Mouse (Mus musculus): ENCODE measurements at regions not wholly inside any gene's neighbourhood (a gene's known extent, or its start where the extent isn't known, plus 50 kb on each side); places are given as distances from the start of the nearest gene placed in this dataset.
A peak's percentile ranks its signal among the peaks of the same experiment; 100 is the strongest.

GRCm38 (mm10) chr17:4113021-4113420, 417.0 kb upstream of the Nox3 start:
- no peak overlapping the region for H3K4me3 ChIP-seq (replicated peaks; ENCODE audit: low read length)
- H3K27me3 ChIP-seq (ENCODE audit: control insufficient read depth, insufficient read depth, low read length), result no peaks in the 10 kb centered on the region
- no peak overlapping the region for H3K9ac ChIP-seq (ENCODE audit: low read length)
- 75% methylated on average over 4 of the region's 4 CpGs for WGBS
- no peaks in the 10 kb centered on the region for H3K9me3 ChIP-seq (replicated peaks; ENCODE audit: control insufficient read depth, low read length)
- no peaks in the 10 kb centered on the region for H3K36me3 ChIP-seq (ENCODE audit: control insufficient read depth, insufficient read depth, low read length)
- H3K4me1 ChIP-seq (ENCODE audit: control insufficient read depth, insufficient read depth, low read length), result no peaks in the 10 kb centered on the region
- no peak overlapping the region for H3K4me2 ChIP-seq (ENCODE audit: low read depth, low read length)
- ATAC-seq (ENCODE audit: insufficient read depth, low FRiP score), result no peak
- H3K27ac ChIP-seq (ENCODE audit: low read length), result no peak overlapping the region

GRCm38 (mm10) chr17:4116476-4116875, 420.4 kb upstream of the Nox3 start:
- ATAC-seq (ENCODE audit: insufficient read depth, low FRiP score), result no peak
- H3K4me1 ChIP-seq (ENCODE audit: control insufficient read depth, insufficient read depth, low read length), result no peaks in the 10 kb centered on the region
- no peak overlapping the region for H3K27ac ChIP-seq (ENCODE audit: low read length)
- H3K9ac ChIP-seq (ENCODE audit: low read length), result no peak overlapping the region
- WGBS, result 82% methylated on average over 3 of the region's 3 CpGs
- no peaks in the 10 kb centered on the region for H3K36me3 ChIP-seq (ENCODE audit: control insufficient read depth, insufficient read depth, low read length)
- H3K27me3 ChIP-seq (ENCODE audit: control insufficient read depth, insufficient read depth, low read length), result no peaks in the 10 kb centered on the region
- no peak overlapping the region for H3K4me2 ChIP-seq (ENCODE audit: low read depth, low read length)
- H3K4me3 ChIP-seq (replicated peaks; ENCODE audit: low read length), result no peak overlapping the region
- H3K9me3 ChIP-seq (replicated peaks; ENCODE audit: control insufficient read depth, low read length), result no peaks in the 10 kb centered on the region

GRCm38 (mm10) chr17:4133678-4134077, 437.6 kb upstream of the Nox3 start:
- 71% methylated on average over 3 of the region's 3 CpGs for WGBS
- no peak overlapping the region for H3K4me3 ChIP-seq (replicated peaks; ENCODE audit: low read length)

GRCm38 (mm10) chr17:4163502-4163901, 467.4 kb upstream of the Nox3 start:
- Histone ChIP-seq H3K36me3 (ENCODE audit: control insufficient read depth, insufficient read depth, low read length) (no peaks in the 10 kb centered on the region), H3K4me1 (ENCODE audit: control insufficient read depth, insufficient read depth, low read length) (no peaks in the 10 kb centered on the region), H3K4me2 (ENCODE audit: low read depth, low read length) (no peak overlapping the region), H3K27me3 (ENCODE audit: control insufficient read depth, insufficient read depth, low read length) (no peaks in the 10 kb centered on the region), H3K9me3 (replicated peaks; ENCODE audit: control insufficient read depth, low read length) (no peaks in the 10 kb centered on the region), H3K27ac (ENCODE audit: low read length) (no peak overlapping the region), H3K9ac (ENCODE audit: low read length) (no peak overlapping the region), H3K4me3 (replicated peaks; ENCODE audit: low read length) (no peak overlapping the region)
- 89% methylated on average over 2 of the region's 2 CpGs for WGBS
- no peak for ATAC-seq (ENCODE audit: insufficient read depth, low FRiP score)

More at GRCm38 (mm10) chr17:4133678-4134077, 437.6 kb upstream of the Nox3 start:
- Histone ChIP-seq H3K27me3 (ENCODE audit: control insufficient read depth, insufficient read depth, low read length) (no peaks in the 10 kb centered on the region), H3K4me2 (ENCODE audit: low read depth, low read length) (no peak overlapping the region), H3K27ac (ENCODE audit: low read length) (no peak overlapping the region), H3K9me3 (replicated peaks; ENCODE audit: control insufficient read depth, low read length) (no peaks in the 10 kb centered on the region), H3K9ac (ENCODE audit: low read length) (no peak overlapping the region), H3K36me3 (ENCODE audit: control insufficient read depth, insufficient read depth, low read length) (no peaks in the 10 kb centered on the region), H3K4me1 (ENCODE audit: control insufficient read depth, insufficient read depth, low read length) (no peaks in the 10 kb centered on the region)
- ATAC-seq (ENCODE audit: insufficient read depth, low FRiP score), result no peak

- Histone ChIP-seq H3K9me3 (replicated peaks; ENCODE audit: control insufficient read depth, low read length) (no peaks in the 10 kb centered on the region), H3K27ac (ENCODE audit: low read length) (0 out of 2 replicates have a peak overlapping the region, but pooled peaks have one; percentile 46), H3K36me3 (ENCODE audit: control insufficient read depth, insufficient read depth, low read length) (no peaks in the 10 kb centered on the region), H3K4me1 (ENCODE audit: control insufficient read depth, insufficient read depth, low read length) (0 out of 2 replicates have a peak, but pooled peaks cover 7% of the 10 kb centered on the region), H3K4me3 (replicated peaks; ENCODE audit: low read length) (no peak overlapping the region), H3K27me3 (ENCODE audit: control insufficient read depth, insufficient read depth, low read length) (no peaks in the 10 kb centered on the region), H3K9ac (ENCODE audit: low read length) (no peak overlapping the region), H3K4me2 (ENCODE audit: low read depth, low read length) (no peak overlapping the region)
- 33% methylated on average over 4 of the region's 4 CpGs for WGBS
- ATAC-seq (ENCODE audit: insufficient read depth, low FRiP score), result peak; percentile 90
These were observed 477.9 kb upstream of the Nox3 start for GRCm38 (mm10) chr17:4173951-4174361.

- no peaks in the 10 kb centered on the region for H3K9me3 ChIP-seq (replicated peaks; ENCODE audit: control insufficient read depth, low read length)
- no peak overlapping the region for H3K4me3 ChIP-seq (replicated peaks; ENCODE audit: low read length)
- H3K27me3 ChIP-seq (ENCODE audit: control insufficient read depth, insufficient read depth, low read length), result no peaks in the 10 kb centered on the region
- no peaks in the 10 kb centered on the region for H3K36me3 ChIP-seq (ENCODE audit: control insufficient read depth, insufficient read depth, low read length)
- no peak overlapping the region for H3K27ac ChIP-seq (ENCODE audit: low read length)
- WGBS, result 77% methylated on average over 9 of the region's 9 CpGs
- H3K9ac ChIP-seq (ENCODE audit: low read length), result no peak overlapping the region
- no peak overlapping the region for H3K4me2 ChIP-seq (ENCODE audit: low read depth, low read length)
- H3K4me1 ChIP-seq (ENCODE audit: control insufficient read depth, insufficient read depth, low read length), result 0 out of 2 replicates have a peak, but pooled peaks cover 7% of the 10 kb centered on the region
- ATAC-seq (ENCODE audit: insufficient read depth, low FRiP score), result no peak
These were observed 478.9 kb upstream of the Nox3 start for GRCm38 (mm10) chr17:4175006-4175405.

GRCm38 (mm10) chr17:4176524-4176923, 480.5 kb upstream of the Nox3 start:
- Histone ChIP-seq H3K36me3 (ENCODE audit: control insufficient read depth, insufficient read depth, low read length) (no peaks in the 10 kb centered on the region), H3K4me3 (replicated peaks; ENCODE audit: low read length) (no peak overlapping the region), H3K27me3 (ENCODE audit: control insufficient read depth, insufficient read depth, low read length) (no peaks in the 10 kb centered on the region), H3K4me2 (ENCODE audit: low read depth, low read length) (no peak overlapping the region), H3K4me1 (ENCODE audit: control insufficient read depth, insufficient read depth, low read length) (0 out of 2 replicates have a peak, but pooled peaks cover 7% of the 10 kb centered on the region), H3K9ac (ENCODE audit: low read length) (no peak overlapping the region), H3K27ac (ENCODE audit: low read length) (no peak overlapping the region), H3K9me3 (replicated peaks; ENCODE audit: control insufficient read depth, low read length) (no peaks in the 10 kb centered on the region)
- WGBS, result 79% methylated on average over 3 of the region's 3 CpGs
- ATAC-seq (ENCODE audit: insufficient read depth, low FRiP score), result no peak

- ATAC-seq (ENCODE audit: insufficient read depth, low FRiP score), result 0 out of 2 replicates have a peak, but pooled peaks have one; percentile 36
- 40% methylated on average over 9 of the region's 9 CpGs for WGBS
- H3K27me3 ChIP-seq (ENCODE audit: control insufficient read depth, insufficient read depth, low read length), result no peaks in the 10 kb centered on the region
- no peaks in the 10 kb centered on the region for H3K36me3 ChIP-seq (ENCODE audit: control insufficient read depth, insufficient read depth, low read length)
- 0 out of 2 replicates have a peak, but pooled peaks cover 7% of the 10 kb centered on the region for H3K4me1 ChIP-seq (ENCODE audit: control insufficient read depth, insufficient read depth, low read length)
- H3K9ac ChIP-seq (ENCODE audit: low read length), result no peak overlapping the region
- no peak overlapping the region for H3K27ac ChIP-seq (ENCODE audit: low read length)
- H3K4me3 ChIP-seq (replicated peaks; ENCODE audit: low read length), result no peak overlapping the region
- H3K9me3 ChIP-seq (replicated peaks; ENCODE audit: control insufficient read depth, low read length), result no peaks in the 10 kb centered on the region
- H3K4me2 ChIP-seq (ENCODE audit: low read depth, low read length), result no peak overlapping the region
These were observed 481.6 kb upstream of the Nox3 start for GRCm38 (mm10) chr17:4177485-4178150.

- Histone ChIP-seq H3K27ac (ENCODE audit: low read length) (no peak overlapping the region), H3K4me3 (replicated peaks; ENCODE audit: low read length) (no peak overlapping the region), H3K9me3 (replicated peaks; ENCODE audit: control insufficient read depth, low read length) (no peaks in the 10 kb centered on the region), H3K9ac (ENCODE audit: low read length) (no peak overlapping the region), H3K4me1 (ENCODE audit: control insufficient read depth, insufficient read depth, low read length) (0 out of 2 replicates have a peak, but pooled peaks cover 3% of the 10 kb centered on the region), H3K27me3 (ENCODE audit: control insufficient read depth, insufficient read depth, low read length) (no peaks in the 10 kb centered on the region), H3K4me2 (ENCODE audit: low read depth, low read length) (no peak overlapping the region), H3K36me3 (ENCODE audit: control insufficient read depth, insufficient read depth, low read length) (no peaks in the 10 kb centered on the region)
- WGBS, result 53% methylated on average over 1 of the region's 1 CpGs
- ATAC-seq (ENCODE audit: insufficient read depth, low FRiP score), result no peak
These were observed 483.2 kb upstream of the Nox3 start for GRCm38 (mm10) chr17:4179271-4179670.

Measured in stomach, embryonic 16.5 days (tissue).